ENCODE assay signal across 8 mouse cellular contexts in genomic region chr7:143748041-143748868, GRCm38 (mm10). TPM values are rescaled to one million over a fixed set of nuclear protein-coding genes. Genes with fewer than 3 reads are reported as not detected.
DNase-seq lines count a peak whose midpoint lies in the region; ATAC-seq and TF ChIP-seq lines count a peak whose summit lies in the region.

No protein-coding gene starts in this region.

- no peaks in the 10 kb centered on the region for H3K9me3 ChIP-seq in hindbrain, embryonic 16.5 days (ENCODE audit: control insufficient read depth, low read length)

- H3K36me3 ChIP-seq in hindbrain, embryonic 16.5 days (ENCODE audit: control insufficient read depth, insufficient read depth, low read length) = no peaks in the 10 kb centered on the region

- peaks cover 7% of the 10 kb centered on the region for H3K4me1 ChIP-seq in hindbrain, embryonic 16.5 days (ENCODE audit: control insufficient read depth, insufficient read depth, low read depth, low read length)

- in situ Hi-C loops in Patski (cut with MboI; ENCODE audit: low pct_unique_long_range_greater_than_20kb) = loop anchor here (5.0 kb wide), 1 partner anchor 41 kb away; no protein-coding TSS in a partner anchor

- peak overlapping the region; percentile 34 for H3K9ac ChIP-seq in hindbrain, embryonic 16.5 days (ENCODE audit: low read depth, low read length)

- peak overlapping the region; percentile 60 for H3K27ac ChIP-seq in hindbrain, embryonic 16.5 days (ENCODE audit: low read depth, low read length)

- POLR2A ChIA-PET in Patski (lab: Charles Lee) = interaction anchor here (1.2 to 1.6 kb wide), 2 partner anchors 38 to 42 kb away, joined by 4 to 9 read pairs; no protein-coding TSS in a partner anchor

- peak; percentile 75 for ATAC-seq in Patski
- peak; percentile 92 for ATAC-seq in hindbrain, embryonic 16.5 days
- peak; percentile 84 for ATAC-seq in megakaryocyte, adult 5-6 weeks (ENCODE audit: poor library complexity, severe bottlenecking)

- WGBS in hindbrain, embryonic 16.5 days = 1% methylated on average over 16 of the region's 16 CpGs

- H3K4me3 ChIP-seq in hindbrain, embryonic 16.5 days (ENCODE audit: low read length) = peak overlapping the region; percentile 23; the same call in 1 of the 2 replicates

- peak; percentile 95 for TF ChIP-seq CTCF in Patski (IDR thresholded peaks at IDR 0.05)

- H3K27me3 ChIP-seq in Patski = no peaks in the 10 kb centered on the region
- H3K27me3 ChIP-seq in hindbrain, embryonic 16.5 days (replicated peaks; ENCODE audit: control insufficient read depth, insufficient read depth, low read length) = no peaks in the 10 kb centered on the region

- H3K4me2 ChIP-seq in hindbrain, embryonic 16.5 days (ENCODE audit: low read length) = peak overlapping the region; percentile 51

- CTCF ChIA-PET in Patski (lab: Charles Lee) = interaction anchor here (0.6 to 2.7 kb wide), 19 partner anchors 8 to 275 kb away, joined by 3 to 57 read pairs (median 3); partner anchors contain the start of genes Mrgpre and Slc22a18

- DNase-seq in Patski (ENCODE audit: low read depth, low spot score) = peak; percentile 55
- peak; percentile 86 to 90 for DNase-seq in cerebellum, postnatal 25 days
- DNase-seq in gastrocnemius, adult 18-20 months (ENCODE audit: low spot score) = peak; percentile 91
- peak; percentile 72 for DNase-seq in left cerebral cortex, adult 11 months (ENCODE audit: low spot score)
- DNase-seq in right cerebral cortex, postnatal 10 days (ENCODE audit: low spot score in 2 of 2) = peak; percentile 91 to 92
- DNase-seq in urinary bladder, postnatal 14 days (ENCODE audit: low spot score) = peak; percentile 90

RNA-seq across cellular contexts. Expression of gene Osbpl5, which starts 8.5 kb away (rescaled TPM):
- 50.0 TPM for polyA plus RNA-seq in Patski (2021)
- total RNA-seq in gastrocnemius, adult 18-20 months (2021) = 10 to 100 TPM; 14.4 to 15.4 TPM
- 43.7 and 44.9 TPM in 2 replicates for polyA plus RNA-seq in hindbrain, embryonic 16.5 days (2015; fragmentation: Nextera tagmentation; extraction: Ambion mirVana)
- total RNA-seq in megakaryocyte, adult 5-6 weeks (2015) = 1.5 and 3.5 TPM in 2 replicates
- 1.5 and 8.3 TPM in 2 replicates for total RNA-seq in megakaryocyte, adult 5-6 weeks (2017)

RNA-seq across cellular contexts. Expression of gene Mrgprg, which starts 18.5 kb away (rescaled TPM):
- not detected for polyA plus RNA-seq in Patski (2021)
- total RNA-seq in gastrocnemius, adult 18-20 months (2021) = under 1 TPM; 0.43 to 0.71 TPM
- polyA plus RNA-seq in hindbrain, embryonic 16.5 days (2015; fragmentation: Nextera tagmentation; extraction: Ambion mirVana) = not detected in 2 replicates
- not detected in 2 replicates for total RNA-seq in megakaryocyte, adult 5-6 weeks (2015)
- total RNA-seq in megakaryocyte, adult 5-6 weeks (2017) = not detected in 2 replicates

RNA-seq across cellular contexts. Expression of gene Mrgpre, which starts 36.0 kb away (rescaled TPM):
- 5.1 TPM for polyA plus RNA-seq in Patski (2021)
- total RNA-seq in gastrocnemius, adult 18-20 months (2021) = under 1 TPM; 0.68 to 0.71 TPM
- polyA plus RNA-seq in hindbrain, embryonic 16.5 days (2015; fragmentation: Nextera tagmentation; extraction: Ambion mirVana) = 10.8 and 14.2 TPM in 2 replicates
- 0.05 TPM in 1 of 2 replicates, not detected in the other for total RNA-seq in megakaryocyte, adult 5-6 weeks (2015)
- not detected in 2 replicates for total RNA-seq in megakaryocyte, adult 5-6 weeks (2017)

Comparison
In these comparisons a context has a peak if more than half of its experiments do, and no peak if none do; other contexts are left out.
1. Peak in every context shown above with its lines: DNase-seq, ATAC-seq, H3K4me3 ChIP-seq and H3K27ac ChIP-seq.